Mouse (Mus musculus) neural tube, embryonic 14.5 days (tissue): Measurements from ENCODE around the gene Polr3e. TPM values are rescaled to one million over a fixed set of nuclear protein-coding genes. Genes with fewer than 3 reads are reported as not detected.
"Not testable (repeated sequence)": the region's sequence is repeated elsewhere in the genome, so short reads cannot be mapped to it uniquely, and the experiment has no call there.

ENCODE experiments used
- ATAC-seq: fragments of 200-750 bp; cut with Nextera tagmentation; 2 replicates; pipeline ENCODE4 v1.8.0; 2017; ENCODE audit warnings: low read depth, mild to moderate bottlenecking, moderate TSS enrichment, moderate library complexity
- H3K27ac ChIP-seq: fragments of 300-500 bp; sonication (generic); 2 replicates; pipeline ENCODE4 v1.5.1; 2014; ENCODE audit warnings: low read depth, mild to moderate bottlenecking, control low read depth, low read length, moderate library complexity, mixed read lengths
- H3K27me3 ChIP-seq: fragments of 300-500 bp; sonication (generic); 2 replicates; pipeline ENCODE4 v1.6.1; 2014; ENCODE audit warnings: low read length; ENCODE audit not compliant: control insufficient read depth, insufficient read depth
- H3K36me3 ChIP-seq: fragments of 300-500 bp; sonication (generic); 2 replicates; pipeline ENCODE4 v1.6.1; 2014; ENCODE audit warnings: low read length, mixed read lengths; ENCODE audit not compliant: control insufficient read depth, insufficient read depth
- H3K4me1 ChIP-seq: fragments of 300-500 bp; sonication (generic); 2 replicates; pipeline ENCODE4 v1.6.1; 2014; ENCODE audit warnings: low read length; ENCODE audit not compliant: control insufficient read depth, insufficient read depth
- H3K4me2 ChIP-seq: fragments of 300-500 bp; sonication (generic); 2 replicates; pipeline ENCODE4 v1.6.1; 2014; ENCODE audit warnings: mild to moderate bottlenecking, low read depth, low read length, control low read depth
- H3K4me3 ChIP-seq: fragments of 300-500 bp; sonication (generic); 2 replicates; pipeline ENCODE4 v1.5.1; 2014; ENCODE audit warnings: low read depth, low read length, control low read depth, mixed read lengths
- H3K9ac ChIP-seq: fragments of 300-500 bp; sonication (generic); replicated peaks from 2 replicates; pipeline ENCODE4 v1.6.1; 2014; ENCODE audit warnings: low read depth, mild to moderate bottlenecking, control low read depth, low read length, mixed read lengths
- H3K9me3 ChIP-seq: fragments of 300-500 bp; sonication (generic); 2 replicates; pipeline ENCODE4 v1.6.1; 2016; ENCODE audit warnings: low read length; ENCODE audit not compliant: control insufficient read depth
- WGBS: fragments of 180-500 bp; shearing (Covaris S2); extraction: QIAGEN DNeasy Blood & Tissue Kit; methylation state at CpG from one replicate; pipeline ENCODE4 v1.1.7; 2014; 5-methylcytosine and 5-hydroxymethylcytosine counted together
- polyA plus RNA-seq: library from polyadenylated mRNA; unstranded; fragments of >200 nt; fragmentation: Nextera tagmentation; extraction: Ambion mirVana; gene quantifications from 2 replicates; pipeline ENCODE4 v1.2.1, GENCODE M21; 2014

Polr3e gene
- polyA plus RNA-seq, 1 experiment from 2014 or later: 16.2 TPM

- H3K4me2 ChIP-seq: no peak overlapping the region
- H3K9ac ChIP-seq: no peak overlapping the region
- H3K4me3 ChIP-seq: no peak overlapping the region
- H3K27me3 ChIP-seq: no peaks in the 10 kb centered on the region
- H3K4me1 ChIP-seq: no peaks in the 10 kb centered on the region
- H3K9me3 ChIP-seq: no peaks in the 10 kb centered on the region
- peaks cover 5% of the 10 kb centered on the region; the same call in 1 of the 2 replicates for H3K36me3 ChIP-seq
- 74% methylated on average over 4 of the region's 4 CpGs for WGBS
- H3K27ac ChIP-seq: no peak overlapping the region
- ATAC-seq: no peak
Observed at GRCm38 (mm10) chr7:120900191-120900590, 17.4 kb upstream of the Polr3e start.

DNA sequence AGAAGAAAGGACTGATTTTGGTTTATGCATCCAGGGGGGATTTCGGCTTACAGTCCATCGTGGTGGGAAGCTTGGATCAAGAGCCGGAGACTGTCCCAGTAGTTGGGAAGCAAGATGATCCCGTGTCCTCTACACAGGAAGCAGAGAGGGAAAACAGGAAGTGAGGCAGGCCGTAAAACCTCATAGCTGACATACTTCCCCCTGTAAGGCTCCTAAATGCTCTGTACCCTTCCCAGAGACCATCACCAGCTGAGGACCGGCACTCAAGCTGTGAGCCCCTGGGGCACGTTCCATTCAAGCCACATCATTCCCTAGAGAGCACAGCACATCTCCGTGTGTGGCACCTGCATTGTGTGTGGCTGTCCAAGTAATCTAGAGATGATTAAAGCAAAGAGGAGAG is 15.8 kb upstream of the Polr3e start:
- H3K9me3 ChIP-seq: no peaks in the 10 kb centered on the region
- H3K4me3 ChIP-seq: no peak overlapping the region
- H3K4me1 ChIP-seq: no peaks in the 10 kb centered on the region
- no peak overlapping the region for H3K4me2 ChIP-seq
- no peak overlapping the region for H3K27ac ChIP-seq
- 44% methylated on average over 8 of the region's 8 CpGs for WGBS
- no peak overlapping the region for H3K9ac ChIP-seq
- H3K36me3 ChIP-seq: peaks cover 3% of the 10 kb centered on the region; the same call in 1 of the 2 replicates
- no peak for ATAC-seq
- H3K27me3 ChIP-seq: no peaks in the 10 kb centered on the region

- Histone ChIP-seq H3K27ac (no peak overlapping the region), H3K36me3 (no peaks in the 10 kb centered on the region; the same call in 1 of the 2 replicates), H3K9ac (no peak overlapping the region), H3K4me1 (no peaks in the 10 kb centered on the region), H3K4me2 (no peak overlapping the region), H3K4me3 (no peak overlapping the region), H3K9me3 (no peaks in the 10 kb centered on the region), H3K27me3 (no peaks in the 10 kb centered on the region)
- no peak for ATAC-seq
- 35% methylated on average over 3 of the region's 3 CpGs for WGBS
Observed at GRCm38 (mm10) chr7:120902931-120903330, 14.6 kb upstream of the Polr3e start.

DNA sequence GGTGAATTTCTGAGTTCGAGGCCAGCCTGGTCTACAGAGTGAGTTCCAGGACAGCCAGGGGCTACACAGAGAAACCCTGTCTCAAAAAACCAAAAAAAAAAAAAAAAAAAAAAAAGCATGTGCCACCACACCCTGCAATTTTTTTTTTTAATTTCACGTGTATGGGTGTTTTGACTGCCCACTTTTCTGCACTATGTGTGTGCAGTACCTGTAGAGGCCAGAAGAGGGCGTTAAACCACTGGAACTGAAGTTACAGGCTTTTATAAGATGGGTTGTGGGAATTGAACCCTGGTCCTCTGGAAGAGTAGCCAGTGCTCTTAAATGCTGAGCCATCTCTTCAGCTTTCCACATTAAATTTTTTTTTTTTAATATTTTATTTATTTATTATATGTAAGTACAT is 7.4 kb upstream of the Polr3e start:
- H3K4me2 ChIP-seq, H3K27ac ChIP-seq, H3K36me3 ChIP-seq, ATAC-seq, H3K9ac ChIP-seq, H3K27me3 ChIP-seq, H3K4me1 ChIP-seq, H3K4me3 ChIP-seq, H3K9me3 ChIP-seq: not testable (repeated sequence)
- 67% methylated on average over 3 of the region's 3 CpGs for WGBS

- not testable (repeated sequence) for H3K9me3 ChIP-seq, ATAC-seq, H3K27me3 ChIP-seq, H3K4me1 ChIP-seq, H3K36me3 ChIP-seq, H3K4me2 ChIP-seq, H3K9ac ChIP-seq, H3K4me3 ChIP-seq, H3K27ac ChIP-seq
- 93% methylated on average over 6 of the region's 6 CpGs for WGBS
Observed at GRCm38 (mm10) chr7:120911268-120911667, 6.3 kb upstream of the Polr3e start.

DNA sequence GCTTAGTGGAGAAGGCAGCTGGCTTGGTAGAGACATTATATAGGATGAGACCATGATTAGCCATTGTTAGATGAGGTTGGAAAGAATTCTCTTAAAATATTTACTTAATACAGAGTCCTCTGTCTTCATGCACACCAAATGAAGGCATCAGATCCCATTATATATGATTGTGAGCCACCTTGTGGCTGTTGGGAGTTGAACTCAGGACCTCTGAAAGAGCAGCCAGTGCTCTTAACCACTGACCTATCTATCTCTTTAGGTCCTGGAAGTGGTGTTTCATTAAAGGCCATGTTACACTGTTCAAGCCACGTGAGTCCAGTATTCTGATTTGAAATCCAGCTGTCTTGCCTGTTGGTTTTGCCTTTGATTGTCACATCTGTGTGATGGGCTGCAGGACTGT is 4.2 kb upstream of the Polr3e start:
- Histone ChIP-seq H3K4me1 (no peaks in the 10 kb centered on the region), H3K4me3 (no peak overlapping the region), H3K9ac (no peak overlapping the region), H3K4me2 (no peak overlapping the region), H3K27ac (no peak overlapping the region), H3K36me3 (no peaks in the 10 kb centered on the region), H3K27me3 (no peaks in the 10 kb centered on the region), H3K9me3 (no peaks in the 10 kb centered on the region)
- WGBS: 45% methylated on average over 1 of the region's 1 CpGs
- ATAC-seq: no peak

GRCm38 (mm10) chr7:120916262-120916875 is 1.2 kb upstream of the Polr3e start:
- Histone ChIP-seq H3K27ac (no peak overlapping the region), H3K27me3 (no peaks in the 10 kb centered on the region), H3K4me3 (no peak overlapping the region), H3K9ac (no peak overlapping the region), H3K9me3 (no peaks in the 10 kb centered on the region), H3K4me1 (no peaks in the 10 kb centered on the region), H3K4me2 (no peak overlapping the region), H3K36me3 (no peaks in the 10 kb centered on the region)
- ATAC-seq: no peak
- 23% methylated on average over 11 of the region's 11 CpGs for WGBS

- H3K4me2 ChIP-seq: peak overlapping the region; percentile 27; the same call in 1 of the 2 replicates
- WGBS: 9% methylated on average over 12 of the region's 12 CpGs
- no peaks in the 10 kb centered on the region for H3K36me3 ChIP-seq
- H3K27ac ChIP-seq: no peak overlapping the region
- no peak overlapping the region for H3K9ac ChIP-seq
- no peak for ATAC-seq
- no peaks in the 10 kb centered on the region for H3K4me1 ChIP-seq
- H3K27me3 ChIP-seq: no peaks in the 10 kb centered on the region
- peak overlapping the region; percentile 87 for H3K4me3 ChIP-seq
- H3K9me3 ChIP-seq: no peaks in the 10 kb centered on the region
Observed at GRCm38 (mm10) chr7:120917279-120917591, 309 bp upstream of the Polr3e start.

- no peaks in the 10 kb centered on the region for H3K9me3 ChIP-seq
- peak overlapping the region; percentile 87 for H3K4me3 ChIP-seq
- ATAC-seq: peak; percentile 77
- WGBS: 7% methylated on average over 10 of the region's 10 CpGs
- no peaks in the 10 kb centered on the region for H3K4me1 ChIP-seq
- H3K4me2 ChIP-seq: peak overlapping the region; percentile 66
- H3K9ac ChIP-seq: peak overlapping the region; percentile 83
- H3K36me3 ChIP-seq: no peaks in the 10 kb centered on the region
- no peaks in the 10 kb centered on the region for H3K27me3 ChIP-seq
- peak overlapping the region; percentile 73 for H3K27ac ChIP-seq
Observed at GRCm38 (mm10) chr7:120918526-120918962, 1.0 kb downstream of the Polr3e start.
